Mouse (Mus musculus): ENCODE data around the gene Pkhd1. TPM values are rescaled to one million over a fixed set of nuclear protein-coding genes. Genes with fewer than 3 reads are reported as not detected.
"Not testable (repeated sequence)": the region's sequence is repeated elsewhere in the genome, so short reads cannot be mapped to it uniquely, and the experiment has no call there.

Gene Pkhd1
- polyA plus RNA-seq, 1 experiment, result not detected

DNA sequence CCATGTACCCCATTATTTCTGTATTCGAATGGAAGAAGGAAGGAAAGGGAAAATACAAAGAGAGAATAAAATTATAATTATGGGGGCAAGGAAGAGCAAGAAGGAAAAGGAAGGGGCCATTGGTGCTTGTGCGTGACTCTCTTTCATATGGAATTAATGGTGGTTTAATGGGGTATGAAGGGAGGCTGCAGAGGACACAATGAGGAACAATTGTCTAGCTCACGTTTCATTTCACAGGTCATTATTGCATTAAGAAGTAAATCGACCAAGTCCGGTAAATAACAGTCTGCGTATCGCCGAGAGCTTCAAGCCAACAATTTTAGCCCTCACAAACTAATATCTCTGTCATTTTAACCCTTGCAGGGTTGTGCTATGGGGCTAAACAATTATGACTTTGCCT is 437.7 kb downstream of the Pkhd1 start:
- WGBS, result 82% methylated on average over 8 of the region's 8 CpGs
- TF ChIP-seq POLR2A (IDR thresholded peaks at IDR 0.05; ENCODE audit: borderline replicate concordance, control insufficient read depth, low read depth, low read length), result no peak
- no peak for TF ChIP-seq CTCF (IDR thresholded peaks at IDR 0.05; ENCODE audit: control insufficient read depth, insufficient read depth, low read length)
- Histone ChIP-seq H3K27ac (ENCODE audit: control insufficient read depth, insufficient read depth, low read depth, low read length, poor library complexity) (no peak overlapping the region), H3K4me3 (replicated peaks; ENCODE audit: control insufficient read depth, low read depth, low read length) (no peak overlapping the region), H3K4me1 (ENCODE audit: control insufficient read depth, insufficient read depth, low read length) (no peaks in the 10 kb centered on the region)

DNA sequence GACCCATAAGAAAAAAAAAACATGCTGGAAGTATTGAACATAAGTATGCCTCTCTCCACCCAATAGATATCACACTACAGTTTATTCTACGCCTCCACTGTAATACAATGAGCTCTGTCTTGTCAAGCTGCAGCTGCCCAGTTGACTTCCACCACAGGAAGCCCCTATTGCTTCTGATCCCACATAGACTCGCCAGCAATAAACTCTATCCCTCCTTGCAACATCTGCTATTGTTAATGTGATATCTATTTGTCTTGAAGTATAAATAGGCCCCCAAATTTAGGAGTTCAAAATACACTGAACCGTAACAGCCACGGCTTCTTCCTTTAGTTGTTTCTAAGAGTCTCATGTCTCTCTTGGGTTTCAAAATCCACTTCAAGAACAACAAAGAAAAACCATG is 446.7 kb downstream of the Pkhd1 start:
- TF ChIP-seq CTCF (IDR thresholded peaks at IDR 0.05; ENCODE audit: control insufficient read depth, insufficient read depth, low read length) (no peak), POLR2A (IDR thresholded peaks at IDR 0.05; ENCODE audit: borderline replicate concordance, control insufficient read depth, low read depth, low read length) (no peak)
- no peak overlapping the region for H3K4me3 ChIP-seq (replicated peaks; ENCODE audit: control insufficient read depth, low read depth, low read length)
- H3K4me1 ChIP-seq (ENCODE audit: control insufficient read depth, insufficient read depth, low read length), result no peaks in the 10 kb centered on the region
- WGBS, result 70% methylated on average over 4 of the region's 4 CpGs
- no peak overlapping the region for H3K27ac ChIP-seq (ENCODE audit: control insufficient read depth, insufficient read depth, low read depth, low read length, poor library complexity)

DNA sequence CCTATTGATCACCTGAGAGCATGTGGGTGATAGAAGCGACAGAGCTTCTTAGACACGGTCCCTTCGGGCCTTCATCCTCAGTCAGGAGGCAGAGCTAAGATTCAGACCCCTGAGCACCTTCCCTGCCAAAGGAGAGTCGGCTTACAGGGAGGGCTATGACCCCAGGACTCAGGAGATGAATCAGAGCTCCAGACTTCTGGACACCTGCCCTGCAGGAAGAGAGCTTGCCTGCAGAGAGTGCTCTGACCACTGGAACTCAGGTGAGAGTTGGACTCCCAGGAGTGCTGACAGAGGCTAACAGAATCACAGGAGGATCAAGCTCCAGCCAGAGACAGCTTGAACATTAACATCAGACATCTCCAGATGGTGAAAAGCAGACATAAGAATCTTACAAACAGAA is 467.2 kb downstream of the Pkhd1 start:
- H3K4me3 ChIP-seq (replicated peaks; ENCODE audit: control insufficient read depth, low read depth, low read length); H3K27ac ChIP-seq (ENCODE audit: control insufficient read depth, insufficient read depth, low read depth, low read length, poor library complexity); H3K4me1 ChIP-seq (ENCODE audit: control insufficient read depth, insufficient read depth, low read length): not testable (repeated sequence)
- WGBS, result 68% methylated on average over 4 of the region's 4 CpGs

DNA sequence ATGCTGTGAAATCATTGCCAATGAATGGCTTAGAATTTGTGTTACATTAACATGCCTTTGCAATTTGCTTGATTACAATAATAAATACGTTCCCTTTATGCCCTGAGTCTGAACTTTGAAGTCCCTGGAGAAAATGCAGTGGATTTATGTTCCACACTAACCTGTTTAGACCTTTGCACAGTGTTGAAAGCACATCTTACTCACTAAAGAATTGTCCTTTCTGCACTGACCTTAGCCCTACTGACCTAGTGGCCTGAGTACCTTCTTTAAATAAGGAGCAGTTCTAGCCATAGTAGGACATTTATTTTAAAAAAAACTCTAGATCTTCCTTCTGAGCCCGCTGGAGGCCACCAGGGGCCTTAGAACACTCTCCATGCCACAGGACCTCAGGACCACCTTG is 467.8 kb downstream of the Pkhd1 start:
- Histone ChIP-seq H3K4me3 (replicated peaks; ENCODE audit: control insufficient read depth, low read depth, low read length) (no peak overlapping the region), H3K27ac (ENCODE audit: control insufficient read depth, insufficient read depth, low read depth, low read length, poor library complexity) (no peak overlapping the region), H3K4me1 (ENCODE audit: control insufficient read depth, insufficient read depth, low read length) (no peaks in the 10 kb centered on the region)
- WGBS, result 46% methylated on average over 2 of the region's 2 CpGs
- TF ChIP-seq POLR2A (IDR thresholded peaks at IDR 0.05; ENCODE audit: borderline replicate concordance, control insufficient read depth, low read depth, low read length) (no peak), CTCF (IDR thresholded peaks at IDR 0.05; ENCODE audit: control insufficient read depth, insufficient read depth, low read length) (no peak)

GRCm38 (mm10) chr1:20136205-20136604 is 481.7 kb downstream of the Pkhd1 start:
- H3K4me1 ChIP-seq (ENCODE audit: control insufficient read depth, insufficient read depth, low read length), result no peaks in the 10 kb centered on the region
- 67% methylated on average over 3 of the region's 3 CpGs for WGBS
- no peak overlapping the region for H3K4me3 ChIP-seq (replicated peaks; ENCODE audit: control insufficient read depth, low read depth, low read length)
- H3K27ac ChIP-seq (ENCODE audit: control insufficient read depth, insufficient read depth, low read depth, low read length, poor library complexity), result no peak overlapping the region
- TF ChIP-seq POLR2A (IDR thresholded peaks at IDR 0.05; ENCODE audit: borderline replicate concordance, control insufficient read depth, low read depth, low read length) (no peak), CTCF (IDR thresholded peaks at IDR 0.05; ENCODE audit: control insufficient read depth, insufficient read depth, low read length) (no peak)

- no peaks in the 10 kb centered on the region for H3K4me1 ChIP-seq (ENCODE audit: control insufficient read depth, insufficient read depth, low read length)
- no peak overlapping the region for H3K4me3 ChIP-seq (replicated peaks; ENCODE audit: control insufficient read depth, low read depth, low read length)
- WGBS, result 42% methylated on average over 4 of the region's 4 CpGs
- H3K27ac ChIP-seq (ENCODE audit: control insufficient read depth, insufficient read depth, low read depth, low read length, poor library complexity), result no peak overlapping the region
- TF ChIP-seq CTCF (IDR thresholded peaks at IDR 0.05; ENCODE audit: control insufficient read depth, insufficient read depth, low read length) (no peak), POLR2A (IDR thresholded peaks at IDR 0.05; ENCODE audit: borderline replicate concordance, control insufficient read depth, low read depth, low read length) (no peak)
Observed at GRCm38 (mm10) chr1:20135065-20135618, 482.7 kb downstream of the Pkhd1 start.

- no peak overlapping the region for H3K4me3 ChIP-seq (replicated peaks; ENCODE audit: control insufficient read depth, low read depth, low read length)
- H3K27ac ChIP-seq (ENCODE audit: control insufficient read depth, insufficient read depth, low read depth, low read length, poor library complexity), result no peak overlapping the region
- no peak for TF ChIP-seq CTCF (IDR thresholded peaks at IDR 0.05; ENCODE audit: control insufficient read depth, insufficient read depth, low read length)
- no peak for TF ChIP-seq POLR2A (IDR thresholded peaks at IDR 0.05; ENCODE audit: borderline replicate concordance, control insufficient read depth, low read depth, low read length)
- 73% methylated on average over 4 of the region's 4 CpGs for WGBS
- no peaks in the 10 kb centered on the region for H3K4me1 ChIP-seq (ENCODE audit: control insufficient read depth, insufficient read depth, low read length)
Observed at GRCm38 (mm10) chr1:20133636-20134035, 484.2 kb downstream of the Pkhd1 start.

DNA sequence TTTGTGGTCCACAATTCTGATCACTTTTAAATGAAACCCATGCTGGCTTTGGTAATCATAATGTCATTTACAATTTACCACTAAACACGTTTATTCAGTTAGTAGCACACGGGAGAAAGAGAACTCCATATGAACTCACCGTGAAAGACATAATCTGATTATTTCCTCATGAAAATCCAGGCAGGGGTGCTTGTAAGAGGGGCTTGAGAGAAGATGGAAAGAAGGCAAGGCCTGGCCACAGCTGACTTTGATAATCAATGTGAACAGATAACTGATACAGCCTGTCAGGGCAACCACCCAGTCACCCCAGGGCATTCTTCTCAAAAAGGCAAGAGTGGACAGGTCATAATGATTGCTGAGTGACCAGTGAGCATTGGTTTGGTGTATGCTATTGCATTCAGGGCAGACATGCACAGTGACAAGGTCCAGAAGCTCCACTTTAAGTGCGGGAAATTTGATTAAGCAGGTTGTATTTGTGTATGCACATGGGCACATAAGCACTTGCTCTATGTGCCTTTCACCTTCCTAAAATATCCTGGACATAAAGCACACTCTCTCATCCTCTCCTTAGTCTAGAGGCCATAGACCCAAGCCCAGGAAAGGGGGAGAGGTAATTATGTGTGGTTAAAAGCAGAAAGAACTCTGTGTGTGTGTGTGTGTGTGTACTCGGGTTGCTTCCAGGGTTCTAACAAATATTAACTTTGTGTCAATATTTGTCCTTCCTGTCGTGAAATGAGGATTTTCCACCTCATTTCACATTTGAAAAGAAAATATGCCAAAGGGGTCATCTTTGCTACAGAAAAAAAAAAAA is 485.9 kb downstream of the Pkhd1 start:
- TF ChIP-seq POLR2A (IDR thresholded peaks at IDR 0.05; ENCODE audit: borderline replicate concordance, control insufficient read depth, low read depth, low read length) (no peak), CTCF (IDR thresholded peaks at IDR 0.05; ENCODE audit: control insufficient read depth, insufficient read depth, low read length) (no peak)
- Histone ChIP-seq H3K27ac (ENCODE audit: control insufficient read depth, insufficient read depth, low read depth, low read length, poor library complexity) (no peak overlapping the region), H3K4me1 (ENCODE audit: control insufficient read depth, insufficient read depth, low read length) (no peaks in the 10 kb centered on the region), H3K4me3 (replicated peaks; ENCODE audit: control insufficient read depth, low read depth, low read length) (no peak overlapping the region)
- 75% methylated on average over 6 of the region's 6 CpGs for WGBS
